Mouse (Mus musculus) c-Kit-positive CD71-positive TER-119-positive erythroid progenitor cells, embryonic 14.5 days (primary cell): ENCODE data around the gene Asic3.

Experiments
- DNase-seq: peaks from one replicate; pipeline ENCODE4 v3.0.0-alpha.2; 2013; ENCODE audit warnings: low spot score

Gene Asic3

GRCm38 (mm10) chr5:24423129-24424003 lies 10.2 kb downstream of the Asic3 start, which contains the start of the genes Cdk5 and Slc4a2:
Cdk5 (minus strand) TSS chr5:24423530.
Slc4a2 (plus strand) TSS chr5:24423837.
- peak; percentile 97 for DNase-seq

GRCm38 (mm10) chr5:24424004-24424781 lies 11.0 kb downstream of the Asic3 start:
- DNase-seq, result peak; percentile 40

GRCm38 (mm10) chr5:24424861-24425411 lies 11.7 kb downstream of the Asic3 start:
- DNase-seq, result peak; percentile 74

GRCm38 (mm10) chr5:24425421-24426036 lies 12.3 kb downstream of the Asic3 start:
- peak; percentile 43 for DNase-seq

GRCm38 (mm10) chr5:24426037-24426432 lies 12.8 kb downstream of the Asic3 start:
- no peak for DNase-seq

GRCm38 (mm10) chr5:24426556-24427284 lies 13.5 kb downstream of the Asic3 start:
- DNase-seq, result no peak

- no peak for DNase-seq
Observed at GRCm38 (mm10) chr5:24427285-24427633, 14.1 kb downstream of the Asic3 start.

GRCm38 (mm10) chr5:24427981-24428402 lies 14.8 kb downstream of the Asic3 start:
- DNase-seq, result no peak

- DNase-seq, result no peak
Observed at GRCm38 (mm10) chr5:24428596-24428995, 15.4 kb downstream of the Asic3 start.

- no peak for DNase-seq
Observed at GRCm38 (mm10) chr5:24433993-24434392, 20.8 kb downstream of the Asic3 start.

GRCm38 (mm10) chr5:24441187-24441586 lies 28.0 kb downstream of the Asic3 start:
- DNase-seq, result no peak

- no peak for DNase-seq
Observed at GRCm38 (mm10) chr5:24442029-24442428, 28.8 kb downstream of the Asic3 start.

GRCm38 (mm10) chr5:24443204-24443603 lies 30.0 kb downstream of the Asic3 start:
- DNase-seq, result no peak

GRCm38 (mm10) chr5:24443927-24444326 lies 30.7 kb downstream of the Asic3 start:
- DNase-seq, result no peak

GRCm38 (mm10) chr5:24444746-24445427 lies 31.7 kb downstream of the Asic3 start, which contains the start of gene Fastk:
Fastk (minus strand) TSS chr5:24445287.
- peak; percentile 90 for DNase-seq

GRCm38 (mm10) chr5:24445428-24446080 lies 32.4 kb downstream of the Asic3 start:
- no peak for DNase-seq

- no peak for DNase-seq
Observed at GRCm38 (mm10) chr5:24446630-24447029, 33.4 kb downstream of the Asic3 start.

- peak; percentile 73 for DNase-seq
Observed at GRCm38 (mm10) chr5:24447624-24448298, 34.6 kb downstream of the Asic3 start, which contains the start of gene Tmub1. Tmub1 (minus strand) TSS chr5:24447854.

GRCm38 (mm10) chr5:24451264-24452029 lies 38.3 kb downstream of the Asic3 start:
- peak; percentile 75 for DNase-seq
